Mouse (Mus musculus): ENCODE data around the gene Kcmf1. TPM values are rescaled to one million over a fixed set of nuclear protein-coding genes. Genes with fewer than 3 reads are reported as not detected.
A peak's percentile ranks its signal among the peaks of the same experiment; 100 is the strongest.

Kcmf1 gene
- polyA plus RNA-seq (2015; fragmentation: Nextera tagmentation; extraction: Ambion mirVana), result 34.4 and 35.1 TPM in 2 replicates

DNA sequence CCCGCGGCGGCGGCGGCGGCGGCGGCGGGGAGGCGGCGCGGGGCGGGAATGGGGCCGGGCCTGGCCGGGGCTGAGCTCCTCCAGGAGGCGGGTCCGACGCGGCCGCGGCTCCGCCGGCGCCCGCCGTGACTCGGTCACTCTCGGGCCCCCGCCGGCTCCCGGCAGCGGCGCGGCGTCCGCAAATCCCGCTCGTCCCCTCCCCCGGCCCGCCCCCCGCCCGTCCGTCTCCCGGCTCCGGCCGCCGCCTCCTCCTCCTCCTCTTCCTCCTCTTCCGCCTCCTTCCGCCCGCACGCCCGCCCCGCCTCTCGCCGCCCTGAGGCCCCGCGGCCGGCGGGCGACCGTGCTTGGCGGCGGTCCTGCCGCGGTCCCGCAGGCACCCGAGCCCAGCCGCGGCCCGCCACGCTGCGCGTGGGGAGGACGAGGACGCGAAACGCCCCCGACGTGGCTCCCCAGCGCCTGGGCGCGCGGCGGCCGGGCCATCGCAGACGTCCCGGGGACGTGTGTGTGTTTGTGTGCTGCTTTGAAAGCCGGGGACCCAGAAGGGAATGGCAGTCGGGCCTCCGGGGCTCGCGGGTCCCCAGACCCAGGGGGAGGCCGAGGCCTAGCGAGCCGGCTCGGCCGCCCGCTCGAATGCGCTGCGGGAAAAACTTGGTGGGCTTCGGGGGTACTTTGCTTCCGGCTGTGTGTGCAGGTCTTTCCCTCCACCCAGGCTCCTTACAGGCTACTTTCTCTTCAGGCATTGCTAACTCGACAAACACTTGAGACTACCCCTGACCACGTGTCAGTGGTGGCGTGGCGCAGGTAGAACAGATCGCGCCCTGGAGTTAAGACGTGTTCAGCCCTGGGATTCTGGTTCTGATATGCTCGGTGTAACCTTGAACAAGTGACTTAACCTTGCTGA lies at the start of gene Kcmf1:
Kcmf1 (minus strand) TSS at position 199 of the 901 bp plus-strand sequence.
- peak; percentile 78 for ATAC-seq (ENCODE audit: low read depth)
- Histone ChIP-seq H3K4me2 (peak within 1 kb of the TSS; percentile 66), H3K9ac (peak within 1 kb of the TSS; percentile 99), H3K27me3 (no peaks in the 10 kb centered on the region), H3K27ac (replicated peaks) (peak within 1 kb of the TSS; percentile 98), H3K4me3 (peak within 1 kb of the TSS; percentile 97), H3K9me3 (no peaks in the 10 kb centered on the region), H3K36me3 (no peaks in the 10 kb centered on the region), H3K4me1 (replicated peaks) (peaks cover 29% of the 10 kb centered on the region)
- WGBS, result under 1% methylated on average over 67 of the region's 113 CpGs

GRCm38 (mm10) chr6:72949161-72949756 lies 49.5 kb upstream of the Kcmf1 start:
- no peak overlapping the region for H3K27ac ChIP-seq (replicated peaks)
- H3K4me1 ChIP-seq (replicated peaks), result no peaks in the 10 kb centered on the region
- no peaks in the 10 kb centered on the region for H3K36me3 ChIP-seq
- H3K4me2 ChIP-seq, result no peak overlapping the region
- H3K9me3 ChIP-seq, result no peaks in the 10 kb centered on the region; the same call in 1 of the 2 replicates
- no peak overlapping the region for H3K4me3 ChIP-seq
- no peaks in the 10 kb centered on the region for H3K27me3 ChIP-seq
- no peak for ATAC-seq (ENCODE audit: low read depth)
- no peak overlapping the region for H3K9ac ChIP-seq
- WGBS, result 85% methylated on average over 9 of the region's 9 CpGs

- H3K4me3 ChIP-seq, result no peak overlapping the region
- H3K9ac ChIP-seq, result no peak overlapping the region
- ATAC-seq (ENCODE audit: low read depth), result no peak
- H3K27me3 ChIP-seq, result no peaks in the 10 kb centered on the region
- no peaks in the 10 kb centered on the region; the same call in 1 of the 2 replicates for H3K9me3 ChIP-seq
- H3K4me2 ChIP-seq, result no peak overlapping the region
- H3K36me3 ChIP-seq, result no peaks in the 10 kb centered on the region
- H3K4me1 ChIP-seq (replicated peaks), result no peaks in the 10 kb centered on the region
- H3K27ac ChIP-seq (replicated peaks), result no peak overlapping the region
- WGBS, result 97% methylated on average over 3 of the region's 3 CpGs
Observed at GRCm38 (mm10) chr6:72948392-72948791, 48.6 kb upstream of the Kcmf1 start.

- H3K9me3 ChIP-seq, result no peaks in the 10 kb centered on the region; the same call in 1 of the 2 replicates
- H3K27ac ChIP-seq (replicated peaks), result no peak overlapping the region
- no peak overlapping the region for H3K4me2 ChIP-seq
- no peak for ATAC-seq (ENCODE audit: low read depth)
- no peaks in the 10 kb centered on the region for H3K4me1 ChIP-seq (replicated peaks)
- H3K4me3 ChIP-seq, result no peak overlapping the region
- H3K9ac ChIP-seq, result no peak overlapping the region
- no peaks in the 10 kb centered on the region for H3K36me3 ChIP-seq
- no peaks in the 10 kb centered on the region for H3K27me3 ChIP-seq
- WGBS, result 45% methylated on average over 6 of the region's 6 CpGs
Observed at GRCm38 (mm10) chr6:72947960-72948359, 48.2 kb upstream of the Kcmf1 start.

DNA sequence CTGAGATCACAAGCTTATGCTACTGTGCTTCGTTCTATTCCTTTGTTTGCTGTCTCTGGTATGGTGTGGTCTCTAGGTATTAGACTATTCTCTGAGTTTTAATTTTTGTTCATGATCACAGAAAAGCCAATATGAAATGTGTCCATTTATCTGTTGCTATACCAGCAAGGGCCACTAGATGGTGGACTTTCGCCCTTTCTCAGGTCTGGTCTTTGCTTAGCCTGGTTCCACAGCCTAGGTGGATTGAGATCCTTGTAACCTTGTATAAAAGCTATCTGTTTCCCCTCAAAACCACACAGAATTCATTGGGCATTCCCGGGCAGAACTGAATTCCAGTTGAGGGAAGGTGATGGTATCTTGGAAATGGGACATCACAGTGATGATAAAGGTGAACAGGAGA lies 40.7 kb upstream of the Kcmf1 start:
- no peaks in the 10 kb centered on the region for H3K27me3 ChIP-seq
- no peaks in the 10 kb centered on the region for H3K4me1 ChIP-seq (replicated peaks)
- H3K4me2 ChIP-seq, result no peak overlapping the region
- no peak overlapping the region for H3K4me3 ChIP-seq
- H3K36me3 ChIP-seq, result no peaks in the 10 kb centered on the region
- ATAC-seq (ENCODE audit: low read depth), result peak; percentile 61; the same call in 1 of the 2 replicates
- H3K9me3 ChIP-seq, result no peaks in the 10 kb centered on the region
- H3K9ac ChIP-seq, result no peak overlapping the region
- 15% methylated on average over 3 of the region's 3 CpGs for WGBS
- H3K27ac ChIP-seq (replicated peaks), result no peak overlapping the region

DNA sequence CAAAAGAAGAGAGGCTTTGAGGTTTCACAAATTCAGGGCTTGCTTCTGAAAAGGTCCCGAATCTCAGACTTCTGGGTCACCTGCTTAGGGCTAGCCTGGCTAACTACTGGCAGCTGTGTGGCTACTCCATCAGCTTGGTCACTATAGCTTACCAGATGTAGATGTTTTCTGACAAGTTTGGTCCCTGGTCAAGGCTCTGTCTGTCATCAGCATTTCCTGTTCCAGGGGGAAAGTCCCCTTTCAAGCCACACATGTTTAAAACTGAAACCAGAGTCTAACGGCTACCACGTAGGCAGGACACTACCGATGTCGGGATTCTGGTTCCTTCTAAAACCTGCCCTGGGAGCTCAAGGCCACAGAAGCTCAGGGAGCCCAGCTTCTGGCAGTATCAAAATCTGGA lies 38.1 kb upstream of the Kcmf1 start:
- no peak for ATAC-seq (ENCODE audit: low read depth)
- Histone ChIP-seq H3K36me3 (no peaks in the 10 kb centered on the region), H3K4me1 (replicated peaks) (no peaks in the 10 kb centered on the region), H3K27ac (replicated peaks) (no peak overlapping the region), H3K4me3 (no peak overlapping the region), H3K27me3 (no peaks in the 10 kb centered on the region), H3K4me2 (no peak overlapping the region), H3K9me3 (no peaks in the 10 kb centered on the region), H3K9ac (no peak overlapping the region)
- WGBS, result 84% methylated on average over 5 of the region's 5 CpGs

DNA sequence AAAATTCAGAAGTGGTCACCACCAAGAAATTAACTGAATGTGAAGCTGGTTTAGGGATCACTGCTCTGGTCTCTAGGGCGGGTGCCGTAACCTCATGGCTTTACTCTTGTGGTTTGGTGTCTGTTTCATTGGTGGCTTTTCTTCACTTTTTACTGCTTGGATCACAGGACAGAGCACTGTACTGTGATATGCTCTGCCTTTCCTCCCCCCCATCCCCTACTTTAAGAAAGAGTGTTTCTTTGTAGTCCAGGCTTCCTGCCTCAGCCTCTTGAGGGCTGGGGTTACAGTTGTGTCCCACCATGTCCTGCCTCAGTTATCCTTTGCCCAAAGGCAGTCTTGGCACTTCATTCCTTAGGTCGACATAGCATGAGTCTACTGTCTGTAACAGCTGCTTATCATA lies 37.7 kb upstream of the Kcmf1 start:
- ATAC-seq (ENCODE audit: low read depth), result no peak
- Histone ChIP-seq H3K4me1 (replicated peaks) (no peaks in the 10 kb centered on the region), H3K27ac (replicated peaks) (no peak overlapping the region), H3K9me3 (no peaks in the 10 kb centered on the region), H3K4me3 (no peak overlapping the region), H3K27me3 (no peaks in the 10 kb centered on the region), H3K4me2 (no peak overlapping the region), H3K9ac (no peak overlapping the region), H3K36me3 (no peaks in the 10 kb centered on the region)
- WGBS, result 91% methylated on average over 3 of the region's 3 CpGs

- no peak for ATAC-seq (ENCODE audit: low read depth)
- Histone ChIP-seq H3K27me3 (no peaks in the 10 kb centered on the region), H3K4me3 (no peak overlapping the region), H3K9ac (no peak overlapping the region), H3K4me1 (replicated peaks) (no peaks in the 10 kb centered on the region), H3K27ac (replicated peaks) (no peak overlapping the region), H3K4me2 (no peak overlapping the region), H3K9me3 (no peaks in the 10 kb centered on the region), H3K36me3 (no peaks in the 10 kb centered on the region)
- 84% methylated on average over 1 of the region's 1 CpGs for WGBS
Observed at GRCm38 (mm10) chr6:72932955-72933354, 33.2 kb upstream of the Kcmf1 start.

DNA sequence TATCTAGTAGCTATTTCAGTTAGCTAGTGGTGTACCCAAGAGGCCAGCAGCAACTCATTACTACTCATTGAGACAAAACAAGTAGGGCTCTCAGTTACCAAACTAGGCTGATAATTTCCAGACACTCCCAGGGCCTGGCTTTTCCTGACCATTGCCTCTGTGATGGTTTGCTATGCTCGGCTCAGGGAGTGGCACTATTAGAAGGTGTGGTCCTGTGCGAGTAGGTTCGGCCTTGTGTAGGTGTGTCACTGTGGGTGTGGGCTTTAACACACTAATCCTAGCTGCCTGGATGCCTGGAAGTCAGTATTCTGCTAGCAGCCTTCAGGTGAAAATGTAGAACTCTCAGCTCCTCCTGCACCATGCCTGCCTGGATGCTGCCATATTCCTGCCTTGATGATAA lies 31.8 kb upstream of the Kcmf1 start:
- H3K27ac ChIP-seq (replicated peaks), result no peak overlapping the region
- H3K4me2 ChIP-seq, result no peak overlapping the region
- ATAC-seq (ENCODE audit: low read depth), result no peak
- no peak overlapping the region for H3K4me3 ChIP-seq
- H3K4me1 ChIP-seq (replicated peaks), result no peaks in the 10 kb centered on the region
- H3K9ac ChIP-seq, result no peak overlapping the region
- no peaks in the 10 kb centered on the region for H3K36me3 ChIP-seq
- no peaks in the 10 kb centered on the region for H3K9me3 ChIP-seq
- 88% methylated on average over 3 of the region's 3 CpGs for WGBS
- H3K27me3 ChIP-seq, result no peaks in the 10 kb centered on the region

DNA sequence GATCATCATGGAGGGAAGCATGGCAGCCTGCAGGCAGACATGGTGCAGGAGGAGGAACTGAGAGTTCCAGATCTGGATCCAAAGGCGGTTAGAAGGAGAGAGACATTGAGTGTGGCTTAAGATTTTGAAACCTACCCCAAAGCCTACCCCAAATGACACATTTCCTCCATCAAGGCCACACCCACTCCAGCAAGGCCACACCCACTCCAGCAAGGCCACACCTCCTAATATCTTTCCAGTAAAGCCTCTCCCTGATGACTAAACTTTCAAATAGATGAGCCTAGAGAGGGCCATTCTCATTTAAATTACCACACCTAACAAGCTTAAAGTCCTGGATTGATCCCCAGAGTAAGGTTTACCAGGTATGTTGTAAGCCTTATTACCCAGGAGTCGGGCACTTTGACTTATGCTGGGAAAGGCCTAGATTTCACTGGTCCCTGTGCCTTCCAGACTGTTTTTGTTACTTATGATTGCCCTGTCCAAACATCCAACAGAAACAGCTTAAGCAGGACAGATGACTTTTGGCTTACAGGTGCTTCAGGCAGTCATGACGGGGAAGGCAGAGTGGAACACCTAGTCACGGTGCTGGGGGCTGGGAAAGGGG lies 30.1 kb upstream of the Kcmf1 start:
- ATAC-seq (ENCODE audit: low read depth), result no peak
- Histone ChIP-seq H3K27ac (replicated peaks) (no peak overlapping the region), H3K9ac (no peak overlapping the region), H3K36me3 (no peaks in the 10 kb centered on the region), H3K27me3 (no peaks in the 10 kb centered on the region), H3K4me3 (no peak overlapping the region), H3K4me2 (no peak overlapping the region), H3K9me3 (no peaks in the 10 kb centered on the region), H3K4me1 (replicated peaks) (no peaks in the 10 kb centered on the region)
- 91% methylated on average over 4 of the region's 4 CpGs for WGBS

DNA sequence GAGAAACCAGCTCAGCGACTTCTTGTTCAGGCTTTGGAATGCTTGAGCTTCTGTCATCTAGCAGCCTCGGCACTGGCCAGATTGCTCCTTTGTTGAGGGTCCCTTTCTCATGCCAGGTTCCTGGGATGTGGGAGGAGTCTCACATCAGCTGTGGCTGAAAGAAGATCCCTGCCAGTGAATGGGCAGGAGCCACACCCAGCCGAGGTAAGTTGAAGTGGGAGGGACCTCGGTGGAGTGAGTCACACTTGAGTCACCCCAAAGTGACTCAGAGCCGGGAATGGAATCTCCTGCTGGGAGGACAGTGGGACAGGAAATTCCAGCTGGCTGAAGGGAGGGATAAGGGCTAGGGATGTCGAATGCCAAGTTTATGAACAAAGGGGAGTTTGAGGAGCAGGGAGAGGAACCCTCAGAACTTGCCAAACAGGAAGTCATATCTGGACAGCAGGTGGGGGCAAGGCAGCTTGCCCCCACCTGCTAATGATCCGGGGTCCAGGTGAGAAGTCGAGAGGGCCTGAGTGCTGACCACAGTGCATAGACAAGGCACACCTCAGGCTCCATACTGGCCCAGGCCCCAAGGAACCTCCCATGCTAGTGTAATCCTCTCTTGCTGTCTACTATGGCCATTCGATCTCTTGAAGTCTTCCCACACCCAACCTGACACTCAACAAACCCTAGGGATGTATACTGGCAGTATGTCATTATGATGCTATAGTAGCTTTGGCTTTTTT lies 27.1 kb upstream of the Kcmf1 start:
- H3K27ac ChIP-seq (replicated peaks), result no peak overlapping the region
- no peaks in the 10 kb centered on the region for H3K36me3 ChIP-seq
- H3K4me2 ChIP-seq, result no peak overlapping the region
- 20% methylated on average over 9 of the region's 9 CpGs for WGBS
- H3K4me1 ChIP-seq (replicated peaks), result no peaks in the 10 kb centered on the region
- ATAC-seq (ENCODE audit: low read depth), result no peak
- no peaks in the 10 kb centered on the region for H3K27me3 ChIP-seq
- H3K4me3 ChIP-seq, result no peak overlapping the region
- H3K9ac ChIP-seq, result no peak overlapping the region
- H3K9me3 ChIP-seq, result no peaks in the 10 kb centered on the region

DNA sequence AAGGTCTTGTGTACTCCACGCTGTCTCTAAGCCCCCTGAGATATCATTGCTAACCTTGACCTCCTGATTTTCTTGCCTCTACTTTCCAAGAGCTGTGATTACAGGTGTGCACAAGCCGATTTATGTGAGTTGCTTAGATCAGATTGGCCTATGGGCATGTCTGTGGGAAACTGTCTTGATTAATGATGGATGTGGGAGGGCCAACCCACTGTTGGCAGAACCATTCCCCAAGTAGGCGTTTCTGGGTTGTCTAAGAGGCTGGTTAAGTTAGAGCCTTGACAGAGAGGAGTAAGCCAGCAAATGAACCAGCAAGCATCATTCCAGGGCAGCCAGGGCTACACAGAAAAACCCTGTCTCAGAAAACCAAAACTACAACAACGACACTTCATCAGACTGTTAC lies 26.3 kb upstream of the Kcmf1 start:
- no peaks in the 10 kb centered on the region for H3K27me3 ChIP-seq

More for the DNA sequence above, 26.3 kb upstream of the Kcmf1 start:
- Histone ChIP-seq H3K27ac (replicated peaks) (no peak overlapping the region), H3K4me2 (no peak overlapping the region), H3K9me3 (no peaks in the 10 kb centered on the region), H3K4me1 (replicated peaks) (no peaks in the 10 kb centered on the region), H3K36me3 (no peaks in the 10 kb centered on the region), H3K4me3 (no peak overlapping the region), H3K9ac (no peak overlapping the region)
- 81% methylated on average over 4 of the region's 4 CpGs for WGBS
- no peak for ATAC-seq (ENCODE audit: low read depth)
